35 mouse cellular contexts compared by ENCODE assay signal in the genomic region with DNA sequence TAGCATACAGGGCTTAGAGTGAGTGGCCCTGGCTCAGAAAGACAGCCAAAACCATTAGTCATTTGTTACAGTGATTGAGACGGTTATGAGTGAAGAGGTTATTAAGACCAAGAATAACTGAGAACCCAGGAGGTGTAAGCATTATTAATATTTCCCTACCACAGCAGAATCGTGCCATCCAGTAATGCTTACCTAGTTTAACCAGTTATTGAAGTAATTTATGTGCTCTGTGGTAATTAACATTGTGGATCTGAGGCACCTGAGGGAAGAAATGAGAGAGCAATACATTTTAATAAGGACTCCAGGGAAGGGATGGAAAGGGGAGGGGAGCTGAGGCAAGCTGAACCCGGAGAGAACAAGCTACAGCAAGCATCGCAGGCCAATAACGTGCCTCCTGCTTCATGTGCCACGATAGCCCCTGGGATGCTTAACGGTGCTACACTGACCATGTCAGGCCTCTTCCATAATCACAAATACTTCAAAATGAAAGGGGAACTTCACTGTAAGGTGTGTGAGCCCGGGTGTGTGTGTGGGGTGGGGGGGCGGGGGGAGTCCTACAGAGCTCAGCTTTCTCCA. TPM values are rescaled to one million over a fixed set of nuclear protein-coding genes. Genes with fewer than 3 reads are reported as not detected.
DNase-seq lines count a peak whose midpoint lies in the region; ATAC-seq and TF ChIP-seq lines count a peak whose summit lies in the region.
"Had no signal": no experiment of that assay in that cellular context is flagged by ENCODE, and none has a peak within 500 bp of the region (broad histone marks: within the 10 kb centered on the region; RNA-seq: fewer than 3 reads in every experiment).

No protein-coding gene starts in this region.

- peak overlapping the region; percentile 11; the same call in 1 of the 2 replicates for H3K27ac ChIP-seq in hindbrain, embryonic 14.5 days
- no peak overlapping the region for H3K27ac ChIP-seq in hindbrain, embryonic 10.5 days
- no peak overlapping the region for H3K27ac ChIP-seq in ES-E14 (ENCODE audit: insufficient read depth, low read depth, low read length, poor library complexity, severe bottlenecking)
- no peak overlapping the region for H3K27ac ChIP-seq in neural tube, embryonic 14.5 days (ENCODE audit: low read depth, low read length)
- H3K27ac ChIP-seq: embryonic facial prominence, embryonic 13.5 days; gastrocnemius, adult 2 months; intestine, embryonic 15.5 days; kidney, postnatal 0 days; liver, embryonic 12.5 days; midbrain, embryonic 12.5 days; stomach, postnatal 0 days had no signal

- no peak for ATAC-seq in hindbrain, embryonic 14.5 days (ENCODE audit: low FRiP score)
- ATAC-seq in neural tube, embryonic 14.5 days (ENCODE audit: low read depth) = peak; percentile 59; the same call in 1 of the 2 replicates
- ATAC-seq: CD4-positive, CD25-positive, alpha-beta regulatory T cell, adult 4 months; forebrain, embryonic 16.5 days; intestine, embryonic 15.5 days; liver, embryonic 12.5 days; liver, postnatal 0 days; Patski had no signal

- no peaks in the 10 kb centered on the region for H3K9me3 ChIP-seq in hindbrain, embryonic 14.5 days (ENCODE audit: control insufficient read depth, low read length)
- peaks cover 4% of the 10 kb centered on the region; the same call in 1 of the 2 replicates for H3K9me3 ChIP-seq in hindbrain, embryonic 10.5 days
- H3K9me3 ChIP-seq in ES-E14 (ENCODE audit: control insufficient read depth, insufficient read depth, low read depth, low read length) = no peaks in the 10 kb centered on the region
- H3K9me3 ChIP-seq in neural tube, embryonic 14.5 days (ENCODE audit: control insufficient read depth, low read length) = no peaks in the 10 kb centered on the region
- H3K9me3 ChIP-seq: embryonic facial prominence, embryonic 13.5 days; intestine, embryonic 15.5 days; liver, embryonic 12.5 days had no signal

- in situ Hi-C loops in ES-E14 (cut with MboI; ENCODE audit: low sequenced_read_pairs in 2 of 2, unreplicated experiment in 2 of 2) = no loop called here

- 56% methylated on average over 9 of the region's 9 CpGs for WGBS in hindbrain, embryonic 14.5 days
- 74% methylated on average over 9 of the region's 9 CpGs for WGBS in hindbrain, embryonic 10.5 days
- 55% methylated on average over 9 of the region's 9 CpGs for WGBS in neural tube, embryonic 14.5 days

- H3K4me2 ChIP-seq in hindbrain, embryonic 14.5 days (replicated peaks) = no peak overlapping the region
- no peak overlapping the region for H3K4me2 ChIP-seq in neural tube, embryonic 14.5 days (ENCODE audit: low read depth, low read length)
- H3K4me2 ChIP-seq: embryonic facial prominence, embryonic 13.5 days; heart, embryonic 12.5 days; intestine, embryonic 15.5 days; liver, embryonic 12.5 days; midbrain, embryonic 12.5 days had no signal

- no peak overlapping the region for H3K9ac ChIP-seq in hindbrain, embryonic 14.5 days
- peak overlapping the region; percentile 58; the same call in 1 of the 2 replicates for H3K9ac ChIP-seq in ES-E14 (ENCODE audit: insufficient read depth, low read depth, low read length, poor library complexity, severe bottlenecking)
- H3K9ac ChIP-seq in neural tube, embryonic 14.5 days (replicated peaks; ENCODE audit: low read depth, low read length) = no peak overlapping the region
- H3K9ac ChIP-seq: embryonic facial prominence, embryonic 13.5 days; heart, embryonic 12.5 days; intestine, embryonic 15.5 days; liver, embryonic 12.5 days; liver, postnatal 0 days; midbrain, embryonic 12.5 days had no signal

- H3K4me1 ChIP-seq in hindbrain, embryonic 14.5 days (replicated peaks; ENCODE audit: control insufficient read depth, insufficient read depth, low read length) = no peaks in the 10 kb centered on the region
- peaks cover 7% of the 10 kb centered on the region for H3K4me1 ChIP-seq in hindbrain, embryonic 10.5 days (replicated peaks)
- H3K4me1 ChIP-seq in ES-E14 (ENCODE audit: control insufficient read depth in 2 of 2, insufficient read depth in 2 of 2, low read length in 2 of 2, poor library complexity in 1 of 2) = peaks cover 16 to 26% of the 10 kb centered on the region in 2 experiments
- H3K4me1 ChIP-seq in neural tube, embryonic 14.5 days (ENCODE audit: control insufficient read depth, insufficient read depth, low read length) = no peaks in the 10 kb centered on the region
- H3K4me1 ChIP-seq: embryonic facial prominence, embryonic 13.5 days; intestine, embryonic 15.5 days; midbrain, embryonic 12.5 days had no signal

- no peaks in the 10 kb centered on the region for H3K36me3 ChIP-seq in hindbrain, embryonic 14.5 days (replicated peaks; ENCODE audit: control insufficient read depth, insufficient read depth)
- H3K36me3 ChIP-seq in hindbrain, embryonic 10.5 days = no peaks in the 10 kb centered on the region
- H3K36me3 ChIP-seq in ES-E14 (ENCODE audit: control insufficient read depth, insufficient read depth, low read length, poor library complexity, severe bottlenecking) = no peaks in the 10 kb centered on the region
- H3K36me3 ChIP-seq in neural tube, embryonic 14.5 days (ENCODE audit: control insufficient read depth, insufficient read depth, low read length) = no peaks in the 10 kb centered on the region
- H3K36me3 ChIP-seq: embryonic facial prominence, embryonic 13.5 days; G1E; heart, embryonic 12.5 days; intestine, embryonic 15.5 days; liver, embryonic 12.5 days; midbrain, embryonic 12.5 days had no signal

- H3K27me3 ChIP-seq in hindbrain, embryonic 14.5 days (ENCODE audit: control insufficient read depth, insufficient read depth, low read length) = no peaks in the 10 kb centered on the region
- no peaks in the 10 kb centered on the region for H3K27me3 ChIP-seq in hindbrain, embryonic 10.5 days (ENCODE audit: insufficient read depth, poor library complexity, severe bottlenecking)
- H3K27me3 ChIP-seq in neural tube, embryonic 14.5 days (ENCODE audit: control insufficient read depth, insufficient read depth, low read length) = no peaks in the 10 kb centered on the region
- H3K27me3 ChIP-seq: embryonic facial prominence, embryonic 13.5 days; intestine, embryonic 15.5 days; midbrain, embryonic 12.5 days; Patski had no signal

- DNase-seq in hindbrain, embryonic 14.5 days (ENCODE audit: low spot score) = no peak
- DNase-seq in hindbrain, embryonic 10.5 days (ENCODE audit: low spot score) = no peak
- DNase-seq in A20 (ENCODE audit: low read depth, low spot score) (peak; percentile 57), ES-E14 (ENCODE audit: low read depth, low spot score) (no peak)
- DNase-seq in spleen, adult 18-20 months = no peak
- DNase-seq in urinary bladder, postnatal 36 days (ENCODE audit: low spot score in 2 of 2) = no peak
- DNase-seq: adrenal gland, postnatal 14 days; cerebellum, adult 11 months; cerebellum, adult 9-10 months; cerebellum, postnatal 36 days; embryo, embryonic 11 days; gastrocnemius, adult 2 months; gastrocnemius, postnatal 36 days; heart, adult 18-20 months; kidney, adult 8-10 months; kidney, postnatal 4 days; layer of hippocampus, postnatal 36 days; left cerebral cortex, postnatal 4 days; liver, postnatal 0 days; lung, postnatal 36 days; thymus, adult 18-20 months; thymus, postnatal 25 days had no signal

- no peak overlapping the region for H3K4me3 ChIP-seq in hindbrain, embryonic 14.5 days (replicated peaks; ENCODE audit: low read length)
- H3K4me3 ChIP-seq in hindbrain, embryonic 10.5 days = no peak overlapping the region
- peak overlapping the region; percentile 26 to 73 for H3K4me3 ChIP-seq in ES-E14 (ENCODE audit: insufficient read depth in 1 of 2, low read depth in 1 of 2, low read length in 2 of 2, poor library complexity in 1 of 2, severe bottlenecking in 1 of 2)
- H3K4me3 ChIP-seq in neural tube, embryonic 14.5 days (ENCODE audit: low read depth, low read length) = no peak overlapping the region
- H3K4me3 ChIP-seq: embryonic facial prominence, embryonic 13.5 days; erythroblast, embryonic 14.5 days; gastrocnemius, adult 2 months; heart, embryonic 12.5 days; intestine, embryonic 15.5 days; liver, embryonic 12.5 days; midbrain, embryonic 12.5 days had no signal

TF ChIP-seq in ES-E14, 5 proteins besides CTCF, POLR2A, EP300 and RAD21:
- TF ChIP-seq CHD2 (IDR thresholded peaks at IDR 0.05; ENCODE audit: low read depth, low read length) = no peak
- TF ChIP-seq ZNF384 (IDR thresholded peaks at IDR 0.05; ENCODE audit: low read depth, low read length) = no peak
- TF ChIP-seq HCFC1 (IDR thresholded peaks at IDR 0.05; ENCODE audit: borderline replicate concordance, insufficient read depth, low read length) = no peak
- no peak for TF ChIP-seq MAFK (IDR thresholded peaks at IDR 0.05; ENCODE audit: insufficient read depth, low read depth, low read length)
- TF ChIP-seq ZC3H11A (IDR thresholded peaks at IDR 0.05; ENCODE audit: borderline replicate concordance, low read depth, low read length) = no peak

RNA-seq across cellular contexts. Expression of a gene that starts 7.7 kb away (rescaled TPM):
- 36.4 and 43.5 TPM in 2 replicates for polyA plus RNA-seq in hindbrain, embryonic 14.5 days (2014; fragmentation: Nextera tagmentation; extraction: Ambion mirVana)
- polyA plus RNA-seq in hindbrain, embryonic 10.5 days (2016; fragmentation: Nextera tagmentation; extraction: Ambion mirVana) = 42.5 and 56.2 TPM in 2 replicates
- 46.9 and 47.7 TPM in 2 replicates for total RNA-seq in ES-E14 (2012; rRNA removed)
- polyA plus RNA-seq in neural tube, embryonic 14.5 days (2014; fragmentation: Nextera tagmentation; extraction: Ambion mirVana) = 41.2 and 48.2 TPM in 2 replicates

Comparison
In these comparisons a context has a peak if more than half of its experiments do, and no peak if none do; other contexts are left out.
1. H3K4me3 ChIP-seq: peak in ES-E14 (2 of 2); none in hindbrain, embryonic 14.5 days (single experiment), hindbrain, embryonic 10.5 days (single experiment) and neural tube, embryonic 14.5 days (single experiment).